Mouse (Mus musculus) right cerebral cortex, postnatal 25 days (tissue): ENCODE data around the gene Spata32.

Experiments
- DNase-seq: peaks from one replicate; pipeline ENCODE4 v3.0.0; 2022

The Spata32 gene

GRCm38 (mm10) chr11:103201664-103202063 is 16.6 kb downstream of the Spata32 start:
- DNase-seq = peak; percentile 79

GRCm38 (mm10) chr11:103198911-103199803 is 19.1 kb downstream of the Spata32 start:
- peak; percentile 84 for DNase-seq

- no peak for DNase-seq
Measured at GRCm38 (mm10) chr11:103198339-103198738, 19.9 kb downstream of the Spata32 start.

GRCm38 (mm10) chr11:103197340-103197739 is 20.9 kb downstream of the Spata32 start:
- DNase-seq = peak; percentile 60

- DNase-seq = no peak
Measured at GRCm38 (mm10) chr11:103195656-103196055, 22.6 kb downstream of the Spata32 start.

GRCm38 (mm10) chr11:103195236-103195635 is 23.0 kb downstream of the Spata32 start:
- DNase-seq = peak; percentile 44

- DNase-seq = no peak
Measured at GRCm38 (mm10) chr11:103193825-103194168, 24.4 kb downstream of the Spata32 start.

- DNase-seq = peak; percentile 84
Measured at GRCm38 (mm10) chr11:103192956-103193824, 25.0 kb downstream of the Spata32 start.

- peak; percentile 87 for DNase-seq
Measured at GRCm38 (mm10) chr11:103192230-103192955, 25.8 kb downstream of the Spata32 start.

GRCm38 (mm10) chr11:103184891-103185290 is 33.3 kb downstream of the Spata32 start:
- no peak for DNase-seq

- no peak for DNase-seq
Measured at GRCm38 (mm10) chr11:103181911-103182310, 36.3 kb downstream of the Spata32 start.

GRCm38 (mm10) chr11:103181349-103181748 is 36.9 kb downstream of the Spata32 start:
- peak; percentile 37 for DNase-seq

- DNase-seq = no peak
Measured at GRCm38 (mm10) chr11:103180426-103180825, 37.8 kb downstream of the Spata32 start.

GRCm38 (mm10) chr11:103178748-103179147 is 39.5 kb downstream of the Spata32 start:
- no peak for DNase-seq

GRCm38 (mm10) chr11:103177815-103178485 is 40.3 kb downstream of the Spata32 start:
- no peak for DNase-seq

GRCm38 (mm10) chr11:103177216-103177615 is 41.0 kb downstream of the Spata32 start:
- no peak for DNase-seq

GRCm38 (mm10) chr11:103176510-103176909 is 41.7 kb downstream of the Spata32 start:
- no peak for DNase-seq

- no peak for DNase-seq
Measured at GRCm38 (mm10) chr11:103175688-103176442, 42.4 kb downstream of the Spata32 start.

- DNase-seq = no peak
Measured at GRCm38 (mm10) chr11:103174891-103175391, 43.3 kb downstream of the Spata32 start.

- no peak for DNase-seq
Measured at GRCm38 (mm10) chr11:103174411-103174832, 43.8 kb downstream of the Spata32 start.

GRCm38 (mm10) chr11:103173771-103174344 is 44.4 kb downstream of the Spata32 start:
- DNase-seq = peak; percentile 56
